Mouse (Mus musculus) fibroblast of lung, adult 2 months (primary cell): ENCODE results near the gene Gnaz.

Source experiments
- DNase-seq: peaks from one replicate; pipeline ENCODE4 v3.0.0-alpha.2; 2011; ENCODE audit warnings: low read depth

The Gnaz gene

GRCm38 (mm10) chr10:74966850-74967451, at the start of gene Gnaz:
Gene Gnaz, plus strand, starts transcription at chr10:74967177.
- DNase-seq: peak; percentile 78

- no peak for DNase-seq
Observed at GRCm38 (mm10) chr10:74919277-74919676, 47.7 kb upstream of the Gnaz start.

DNA sequence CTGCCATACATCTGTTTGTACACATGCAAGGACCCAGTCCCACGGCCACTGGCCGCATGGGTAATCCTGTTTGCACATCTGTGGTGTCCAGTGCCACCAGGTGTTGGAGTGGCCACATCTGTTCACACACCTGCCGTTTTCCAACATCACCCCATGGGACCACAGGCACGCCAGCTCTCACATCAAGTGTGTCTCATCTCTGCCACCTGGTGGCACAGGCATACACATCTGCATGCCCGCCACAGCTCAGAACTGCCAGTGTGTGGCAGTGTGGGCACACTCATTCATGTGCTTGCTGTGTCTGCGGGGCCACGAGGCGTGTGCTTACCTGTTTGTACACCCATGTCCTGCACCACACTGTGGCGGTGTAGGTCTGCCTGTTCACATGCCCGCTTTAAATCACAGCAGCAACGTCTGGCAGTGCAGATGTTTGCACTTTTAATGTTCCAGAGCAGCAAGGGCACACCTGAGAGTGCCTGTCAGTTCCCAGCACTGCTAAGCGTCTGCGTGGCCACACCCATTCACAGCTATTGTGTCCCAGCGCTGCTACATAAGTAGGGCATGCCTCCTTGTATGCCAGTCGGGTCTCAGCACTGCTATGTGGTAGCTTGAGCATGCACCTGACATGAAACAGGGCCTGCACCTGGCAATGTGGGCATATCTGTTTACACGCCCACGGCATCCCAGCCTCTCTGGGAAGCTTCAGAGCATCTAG, 46.0 kb upstream of the Gnaz start:
- peak; percentile 8 for DNase-seq

- no peak for DNase-seq
Observed at GRCm38 (mm10) chr10:74921614-74922013, 45.4 kb upstream of the Gnaz start.

- DNase-seq: no peak
Observed at GRCm38 (mm10) chr10:74922763-74923162, 44.2 kb upstream of the Gnaz start.

DNA sequence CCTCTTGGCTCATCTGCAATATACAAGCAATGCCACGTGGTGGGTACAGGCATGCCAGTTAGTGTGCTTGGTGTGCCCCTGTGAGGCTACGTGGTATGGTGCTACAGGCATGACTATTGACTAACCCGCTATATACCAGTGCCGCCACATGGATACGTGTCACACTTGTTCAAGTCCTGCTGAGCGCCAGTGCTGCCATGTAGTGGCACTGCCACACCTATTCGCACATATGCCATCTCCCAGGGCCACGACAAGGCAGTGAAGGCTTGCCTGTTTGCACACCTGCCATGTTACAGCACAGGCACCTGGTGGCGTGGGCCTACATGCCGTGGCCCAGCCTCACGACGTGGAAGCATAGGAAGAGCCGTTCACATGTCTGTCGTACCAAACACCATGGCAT, 42.7 kb upstream of the Gnaz start:
- no peak for DNase-seq

GRCm38 (mm10) chr10:74925324-74925723, 41.7 kb upstream of the Gnaz start:
- no peak for DNase-seq

DNA sequence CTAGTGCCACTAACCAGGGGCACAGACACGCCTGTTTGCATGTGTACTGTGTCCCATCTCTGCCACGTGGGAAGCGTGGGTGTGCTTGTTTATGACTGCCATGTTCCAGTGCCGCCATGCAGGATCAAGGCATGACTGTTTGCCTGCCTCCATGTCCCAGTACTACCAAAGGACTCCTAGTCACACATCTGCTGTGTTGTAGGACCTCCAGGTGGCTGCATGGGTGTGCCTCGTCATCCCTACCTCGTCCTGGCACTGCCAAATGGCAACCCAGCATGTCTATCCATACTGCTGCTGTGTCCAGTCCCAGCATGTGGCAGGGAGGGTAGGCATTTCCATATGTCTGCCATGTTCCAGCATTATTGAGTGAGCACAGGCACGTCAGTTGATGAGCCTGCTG, 38.7 kb upstream of the Gnaz start:
- DNase-seq: no peak

DNA sequence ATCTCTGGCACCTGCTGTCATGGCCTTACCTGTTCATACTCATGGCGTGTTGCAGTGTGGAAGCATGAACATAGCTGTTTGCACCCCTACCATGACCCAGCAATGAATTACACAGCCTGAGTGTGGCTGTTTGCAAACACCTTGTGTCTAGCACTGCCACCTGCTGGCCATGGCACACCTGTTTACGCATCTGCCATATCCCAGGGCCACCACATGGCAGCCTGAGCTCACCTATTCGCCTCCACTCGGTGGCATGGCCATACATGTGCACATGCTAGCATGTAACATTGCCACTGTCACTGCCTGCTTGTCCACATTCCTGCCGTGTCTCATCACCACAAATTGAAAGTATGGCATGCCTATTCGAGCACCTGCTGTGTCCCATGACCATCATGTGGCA, 37.4 kb upstream of the Gnaz start:
- no peak for DNase-seq

DNA sequence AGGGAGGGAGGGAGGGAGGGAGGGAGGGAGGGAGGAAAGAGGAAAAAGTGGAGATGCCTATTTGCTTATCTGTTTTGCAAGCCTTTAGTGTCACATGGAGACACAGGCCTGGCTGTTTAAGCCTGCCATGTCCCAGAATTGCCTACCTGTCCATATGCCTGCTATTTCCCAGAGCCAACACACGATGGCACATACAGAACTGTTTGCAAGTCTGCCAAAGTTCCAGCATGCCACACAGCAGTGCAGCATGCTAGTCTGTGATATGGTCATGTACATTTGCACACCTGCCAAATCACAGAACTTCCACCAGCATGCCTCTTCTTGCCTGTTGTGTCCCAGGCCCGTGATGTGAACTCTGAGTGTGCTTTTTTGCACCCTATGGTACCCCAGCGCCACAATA, 36.4 kb upstream of the Gnaz start:
- no peak for DNase-seq

DNA sequence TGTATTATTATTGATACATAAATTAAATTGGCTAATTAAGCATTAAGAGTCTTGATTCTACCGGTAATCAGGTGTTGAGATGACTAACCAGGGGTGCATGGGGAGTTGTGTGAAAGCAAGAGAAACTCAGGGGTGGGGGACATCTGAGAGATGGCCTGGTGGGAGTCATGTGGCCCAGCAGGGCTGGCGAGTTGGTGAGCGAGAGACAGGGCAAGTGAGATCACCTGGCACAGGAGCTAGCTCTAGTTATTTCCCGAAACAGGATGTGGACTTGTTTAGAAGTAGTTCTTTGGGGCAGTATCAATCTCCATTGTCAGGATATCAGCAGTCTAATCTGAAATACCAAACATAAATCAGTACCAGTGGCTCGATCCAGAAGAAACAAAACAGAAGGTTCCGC, 35.3 kb upstream of the Gnaz start:
- DNase-seq: no peak

- DNase-seq: no peak
Observed at GRCm38 (mm10) chr10:74932487-74932886, 34.5 kb upstream of the Gnaz start.

- DNase-seq: no peak
Observed at GRCm38 (mm10) chr10:74933548-74934190, 33.3 kb upstream of the Gnaz start.

DNA sequence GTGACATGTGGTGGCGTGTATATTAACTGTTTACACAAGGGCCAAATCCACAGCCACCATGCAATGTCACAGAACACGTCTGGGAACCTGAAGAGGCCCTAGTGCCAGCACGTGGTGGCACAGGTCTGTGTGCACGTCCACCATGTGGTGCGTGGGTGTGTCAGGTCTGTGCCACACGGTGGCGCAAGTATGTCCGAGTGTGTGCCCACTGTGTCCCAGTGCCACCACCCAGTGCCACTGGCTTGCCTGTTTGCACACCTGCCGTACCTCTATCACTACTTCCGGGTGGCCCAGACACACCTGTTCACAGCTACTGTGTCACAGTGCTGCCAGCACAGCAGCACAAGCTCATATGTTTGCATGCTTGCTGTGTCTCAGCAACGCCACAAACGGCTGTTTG, 32.5 kb upstream of the Gnaz start:
- DNase-seq: no peak

DNA sequence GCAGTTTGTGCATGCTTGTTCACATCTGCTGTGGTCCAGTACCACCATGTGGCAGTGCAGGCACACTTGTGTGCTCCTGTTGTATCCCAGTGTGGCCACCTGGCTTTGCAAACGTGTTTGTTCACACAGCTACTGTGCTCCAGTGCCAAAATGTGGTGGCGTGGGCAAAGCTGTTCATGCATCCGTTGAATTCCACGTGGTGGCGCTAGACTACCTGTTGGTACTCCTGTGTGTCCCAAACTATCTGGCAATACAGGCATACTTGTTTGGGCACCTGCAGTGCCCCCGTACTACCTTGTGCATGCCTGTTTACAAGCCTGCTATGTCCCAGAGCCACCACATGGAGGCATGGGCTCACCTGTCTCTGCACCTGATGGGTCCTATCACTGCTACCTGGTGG, 32.0 kb upstream of the Gnaz start:
- DNase-seq: no peak

- DNase-seq: peak; percentile 8
Observed at GRCm38 (mm10) chr10:74937003-74937790, 29.8 kb upstream of the Gnaz start.

- DNase-seq: no peak
Observed at GRCm38 (mm10) chr10:74938410-74938809, 28.6 kb upstream of the Gnaz start.

- DNase-seq: no peak
Observed at GRCm38 (mm10) chr10:74939300-74939699, 27.7 kb upstream of the Gnaz start.

DNA sequence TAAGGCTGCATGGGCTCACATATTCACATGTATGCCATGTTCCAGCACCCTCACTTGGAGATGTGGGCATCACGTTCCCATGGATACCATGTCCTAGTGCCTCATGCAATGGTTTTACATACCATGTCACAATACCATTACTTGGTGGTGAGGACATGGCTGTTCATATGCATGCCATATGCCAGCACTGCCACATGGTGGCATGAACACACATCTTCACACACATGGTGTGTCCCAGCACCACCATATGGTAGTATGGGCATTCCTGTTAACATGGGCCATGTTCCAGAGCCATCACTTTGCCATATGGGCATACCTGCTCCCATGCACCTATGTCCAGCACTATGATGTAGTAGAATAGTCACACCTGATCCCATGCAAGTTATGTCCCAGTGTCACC, 26.2 kb upstream of the Gnaz start:
- DNase-seq: no peak

DNA sequence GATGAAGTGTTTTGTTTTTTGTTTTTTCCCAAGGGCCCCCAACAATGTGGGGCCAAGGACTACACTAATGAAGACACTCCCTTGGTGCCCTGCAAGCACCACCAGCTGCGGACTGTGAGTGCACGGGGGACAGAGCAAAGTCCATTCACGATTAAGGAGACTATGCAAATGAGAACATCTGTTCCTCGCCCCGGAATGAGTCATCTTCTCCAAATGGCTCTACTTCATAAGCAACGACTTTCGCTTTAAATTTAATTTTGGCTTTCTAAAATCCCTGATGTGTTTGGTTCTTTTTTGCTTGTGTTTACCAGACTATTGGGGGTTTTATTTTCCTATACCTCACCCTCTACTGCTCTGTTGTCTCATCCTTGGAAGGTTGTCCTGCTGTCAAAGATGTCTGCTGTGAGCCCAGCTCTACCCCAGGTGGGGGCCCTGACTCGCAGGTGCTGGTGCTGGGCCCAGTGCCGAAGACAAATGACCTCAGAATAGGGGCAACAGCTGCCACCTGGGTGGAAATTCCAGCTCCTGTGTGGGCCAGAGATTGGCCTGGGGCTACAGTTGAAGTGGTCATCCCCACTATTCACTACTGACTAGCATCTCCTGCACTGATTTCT, 14.0 kb upstream of the Gnaz start:
- DNase-seq: no peak

DNA sequence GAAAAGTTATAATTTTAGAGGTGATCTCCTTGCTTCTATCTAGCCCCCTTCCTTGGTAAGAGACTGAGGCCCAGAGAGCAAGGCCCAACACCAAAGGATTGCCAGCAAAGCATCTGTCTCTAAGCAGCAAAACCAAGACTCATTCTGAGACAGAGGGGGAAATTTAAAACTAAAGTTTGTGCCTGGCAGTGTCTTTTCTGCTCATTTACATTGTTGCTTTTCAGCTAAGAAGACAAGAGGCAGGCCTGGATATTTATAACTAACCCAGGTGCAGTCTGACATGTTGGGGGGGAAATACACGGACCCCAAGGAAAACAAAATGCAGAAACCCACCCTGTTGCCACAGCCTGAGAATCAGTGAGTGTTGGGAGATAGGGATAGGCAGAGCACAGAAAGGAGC, 2.6 kb upstream of the Gnaz start:
- no peak for DNase-seq

- no peak for DNase-seq
Observed at GRCm38 (mm10) chr10:74967651-74968267, 782 bp downstream of the Gnaz start.
